Mouse (Mus musculus): ENCODE measurements around the gene Rpusd1. TPM values are rescaled to one million over a fixed set of nuclear protein-coding genes. Genes with fewer than 3 reads are reported as not detected.

Rpusd1 gene
- 1 to 10 TPM; 3.4 to 3.8 TPM for total RNA-seq (2021)
- long read RNA-seq, experiment 1, partial matches to known transcripts = 0 of 4 reads
- long read RNA-seq, experiment 1, other reads (novel, unspliced or antisense) = 1 of 4 reads
- long read RNA-seq, experiment 2, partial matches to known transcripts = 0 of 4 reads
- long read RNA-seq, experiment 2, other reads (novel, unspliced or antisense) = 1 of 4 reads

DNA sequence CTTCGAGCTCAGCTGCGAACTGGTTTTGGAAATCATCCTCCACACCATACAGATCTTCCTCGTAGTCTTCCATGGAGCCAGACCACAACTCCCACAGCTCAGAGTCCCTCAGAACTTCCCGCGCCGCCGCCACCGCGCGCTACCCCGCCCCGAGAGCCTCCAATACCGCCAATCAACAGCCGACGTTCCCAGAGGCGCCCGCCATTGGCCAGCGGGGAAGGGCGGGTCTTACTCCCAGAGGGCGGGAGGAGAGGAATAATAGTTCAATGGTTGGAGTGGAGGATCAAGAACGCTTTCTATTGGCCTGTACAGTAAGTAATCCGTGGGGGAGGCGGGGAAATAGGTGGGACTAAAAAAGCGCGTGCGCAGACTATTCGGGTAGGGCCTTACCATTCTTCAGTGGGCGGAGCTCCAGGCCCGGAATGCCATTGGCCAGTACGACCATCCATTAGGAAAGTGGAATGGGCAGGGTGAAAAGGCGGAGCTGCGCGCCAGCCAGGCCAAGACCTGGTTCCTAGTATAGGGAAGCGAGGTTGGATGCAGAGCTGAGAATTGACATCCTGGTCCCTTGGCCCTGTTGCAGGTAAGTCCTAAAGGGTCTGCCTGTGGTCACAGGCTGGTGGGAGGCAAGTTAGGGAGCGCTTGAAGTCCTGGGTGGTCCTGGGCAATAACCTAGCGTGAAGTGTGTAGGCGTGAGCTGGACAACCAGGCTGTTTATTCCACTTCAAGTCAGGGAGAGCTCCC, at the start of gene Rpusd1, which contains the start of gene Chtf18:
Gene Rpusd1 (plus strand): TSS at position 406 of the 744 bp plus-strand sequence.
Gene Chtf18 (minus strand): TSS at position 155 of the 744 bp plus-strand sequence.
- intact Hi-C loops (cut with DNase I; ENCODE audit: low total_unique reads) = no loop called here

GRCm38 (mm10) chr17:25677969-25678368, 49.5 kb upstream of the Rpusd1 start:
- no peak for DNase-seq
- intact Hi-C loops (cut with DNase I; ENCODE audit: low total_unique reads) = no loop called here

More for the DNA sequence above, at the start of gene Rpusd1, which contains the start of gene Chtf18:
- DNase-seq = peak; percentile 99

GRCm38 (mm10) chr17:25679818-25680217, 47.7 kb upstream of the Rpusd1 start:
- intact Hi-C loops (cut with DNase I; ENCODE audit: low total_unique reads) = no loop called here
- no peak for DNase-seq

GRCm38 (mm10) chr17:25681636-25682035, 45.8 kb upstream of the Rpusd1 start:
- intact Hi-C loops (cut with DNase I; ENCODE audit: low total_unique reads) = no loop called here
- DNase-seq = no peak

DNA sequence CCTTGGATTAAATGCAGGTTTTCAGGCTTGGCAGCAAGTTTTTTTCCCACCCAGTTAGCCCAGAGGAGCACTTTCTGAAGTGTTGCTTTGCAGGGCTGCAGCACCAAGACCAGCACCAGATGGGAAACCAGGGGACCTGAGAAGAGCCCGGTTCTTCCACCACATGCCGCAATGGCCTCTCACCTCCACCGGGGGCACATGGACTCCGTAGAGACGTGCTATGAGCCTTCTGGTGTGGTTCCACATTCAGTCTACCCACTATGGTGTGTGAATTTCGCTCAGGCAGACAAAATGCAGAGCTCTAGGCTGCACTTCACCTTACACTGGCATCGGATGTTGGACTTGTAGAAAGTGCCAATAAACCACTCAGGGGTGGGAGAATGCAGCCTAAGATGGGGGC, 41.1 kb upstream of the Rpusd1 start:
- intact Hi-C loops (cut with DNase I; ENCODE audit: low total_unique reads) = no loop called here
- DNase-seq = no peak

DNA sequence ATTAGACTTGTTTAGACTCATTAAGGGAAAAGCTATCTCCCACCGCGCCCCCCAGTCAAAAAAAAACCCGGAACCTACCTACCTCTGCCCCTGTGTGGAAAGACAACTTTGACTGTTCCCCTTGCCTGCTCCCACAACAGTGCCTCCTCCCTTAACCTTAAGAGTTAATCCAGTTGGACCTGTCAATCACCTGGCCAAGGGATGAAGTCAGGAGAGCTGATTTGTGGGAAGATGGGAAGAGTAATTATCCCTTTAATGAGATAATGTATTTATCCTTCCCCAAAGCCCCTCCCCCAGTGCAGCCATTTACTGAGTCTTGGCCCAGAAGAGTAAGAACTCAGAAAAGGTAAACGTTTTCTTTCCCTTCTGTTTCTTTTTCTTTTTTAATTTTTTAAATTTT, 38.5 kb upstream of the Rpusd1 start:
- DNase-seq = no peak
- intact Hi-C loops (cut with DNase I; ENCODE audit: low total_unique reads) = no loop called here

GRCm38 (mm10) chr17:25696263-25696662, 31.2 kb upstream of the Rpusd1 start:
- intact Hi-C loops (cut with DNase I; ENCODE audit: low total_unique reads) = loop anchor here (2.0 to 10.0 kb wide), 3 partner anchors 129 to 291 kb away; no protein-coding TSS in a partner anchor
- no peak for DNase-seq

DNA sequence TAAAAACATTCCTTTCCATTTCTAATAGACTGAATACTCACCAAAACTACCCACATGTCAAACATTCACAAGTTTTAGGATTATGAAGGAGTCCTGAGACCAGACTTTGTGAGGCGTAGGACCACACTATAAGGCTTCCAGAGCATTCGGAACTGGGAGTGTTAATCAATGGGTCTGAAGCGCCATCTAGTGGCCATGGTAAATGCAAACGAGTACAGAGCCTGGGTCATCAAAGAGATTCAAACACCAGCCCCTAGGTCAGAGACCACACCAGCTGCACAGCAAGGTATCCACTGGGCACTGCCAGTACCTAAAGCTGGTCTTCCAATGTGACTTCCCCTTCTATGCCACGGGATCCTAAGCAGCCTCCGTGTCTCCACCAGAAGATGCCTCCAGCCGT, 29.0 kb upstream of the Rpusd1 start:
- intact Hi-C loops (cut with DNase I; ENCODE audit: low total_unique reads) = loop anchor here (5.0 to 10.0 kb wide), 2 partner anchors 131 to 294 kb away; no protein-coding TSS in a partner anchor
- DNase-seq = peak; percentile 69

- no peak for DNase-seq
- intact Hi-C loops (cut with DNase I; ENCODE audit: low total_unique reads) = no loop called here
Measured at GRCm38 (mm10) chr17:25700863-25701496, 26.5 kb upstream of the Rpusd1 start.

GRCm38 (mm10) chr17:25709994-25710393, 17.5 kb upstream of the Rpusd1 start:
- intact Hi-C loops (cut with DNase I; ENCODE audit: low total_unique reads) = no loop called here

GRCm38 (mm10) chr17:25711136-25711535, 16.3 kb upstream of the Rpusd1 start:
- DNase-seq = no peak
- intact Hi-C loops (cut with DNase I; ENCODE audit: low total_unique reads) = no loop called here

More at GRCm38 (mm10) chr17:25709994-25710393, 17.5 kb upstream of the Rpusd1 start:
- DNase-seq = no peak

- DNase-seq = no peak
- intact Hi-C loops (cut with DNase I; ENCODE audit: low total_unique reads) = no loop called here
Measured at GRCm38 (mm10) chr17:25715627-25716026, 11.8 kb upstream of the Rpusd1 start.

DNA sequence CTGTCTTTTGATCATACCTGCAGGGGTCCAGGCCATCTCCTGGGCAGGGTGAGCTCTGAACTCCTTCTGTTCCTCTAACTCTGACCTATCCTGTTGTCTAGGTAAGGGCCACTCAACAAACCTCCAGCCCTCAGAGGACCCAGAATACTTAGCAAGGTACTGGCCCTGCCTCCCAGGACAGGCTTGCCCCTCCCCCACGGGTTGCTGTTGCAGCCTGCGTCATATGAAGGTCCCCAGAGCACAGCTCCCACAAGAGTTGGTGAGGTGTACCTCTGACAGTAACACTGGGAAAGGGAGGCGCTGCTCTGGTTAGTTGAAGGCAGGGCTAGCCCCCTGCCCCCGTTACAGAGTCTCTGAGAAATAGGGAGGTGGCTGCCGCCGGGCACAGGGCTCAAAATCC, 11.3 kb upstream of the Rpusd1 start:
- DNase-seq = no peak
- intact Hi-C loops (cut with DNase I; ENCODE audit: low total_unique reads) = no loop called here

DNA sequence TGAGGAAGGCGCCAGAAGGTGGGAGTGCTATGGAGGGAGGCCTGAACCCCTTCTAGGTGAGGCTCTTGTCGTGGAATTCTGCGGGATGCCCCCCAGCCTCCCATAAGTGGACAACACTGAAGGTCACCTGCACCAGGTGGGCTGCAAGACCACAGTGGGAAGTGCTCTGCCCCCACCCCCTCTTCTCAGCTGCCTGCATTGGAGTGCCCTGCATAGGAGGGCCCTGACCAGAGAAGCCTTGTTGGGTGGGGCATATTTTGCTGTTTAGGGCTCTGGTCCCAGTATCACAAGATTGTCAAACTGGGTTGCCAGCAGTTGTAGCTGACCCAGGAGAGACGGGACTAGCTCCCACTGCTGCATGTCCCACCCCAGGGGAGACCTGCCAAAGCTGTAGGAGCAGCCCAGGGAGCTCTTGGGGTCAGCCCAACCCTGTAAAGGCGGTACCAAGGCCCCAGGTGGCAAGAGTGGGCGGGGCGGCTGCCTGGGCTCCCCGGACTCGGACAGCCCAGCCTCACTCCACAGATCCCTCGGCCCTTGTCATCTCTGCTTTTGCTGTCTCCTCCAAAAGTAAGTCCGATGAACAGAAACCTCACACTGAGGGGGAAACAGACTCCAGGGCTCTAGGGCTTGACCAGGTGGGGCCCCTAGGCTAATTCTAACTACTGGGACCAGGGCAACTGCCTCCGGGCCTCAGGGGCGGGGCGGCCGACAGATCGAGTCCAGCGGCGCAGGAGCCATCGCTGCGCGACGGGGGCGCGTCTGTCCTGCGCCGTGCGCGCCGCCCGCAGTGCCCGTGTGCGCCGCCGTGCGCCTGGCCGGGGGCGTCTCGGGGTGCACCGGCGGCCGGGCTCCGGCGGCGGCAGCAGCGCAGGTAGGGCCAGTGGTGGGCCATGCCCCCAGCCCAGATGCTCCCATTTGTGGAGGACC, 10.5 kb upstream of the Rpusd1 start, which contains the start of gene Gng13:
Gene Gng13 (plus strand): TSS at position 461 of the 927 bp plus-strand sequence.
- intact Hi-C loops (cut with DNase I; ENCODE audit: low total_unique reads) = no loop called here
- DNase-seq = no peak

GRCm38 (mm10) chr17:25717691-25718090, 9.8 kb upstream of the Rpusd1 start:
- DNase-seq = no peak

GRCm38 (mm10) chr17:25721476-25721875, 6.0 kb upstream of the Rpusd1 start:
- intact Hi-C loops (cut with DNase I; ENCODE audit: low total_unique reads) = no loop called here
- DNase-seq = no peak

More at GRCm38 (mm10) chr17:25717691-25718090, 9.8 kb upstream of the Rpusd1 start:
- intact Hi-C loops (cut with DNase I; ENCODE audit: low total_unique reads) = no loop called here

GRCm38 (mm10) chr17:25723470-25723869, 4.0 kb upstream of the Rpusd1 start:
- intact Hi-C loops (cut with DNase I; ENCODE audit: low total_unique reads) = no loop called here
- DNase-seq = no peak

DNA sequence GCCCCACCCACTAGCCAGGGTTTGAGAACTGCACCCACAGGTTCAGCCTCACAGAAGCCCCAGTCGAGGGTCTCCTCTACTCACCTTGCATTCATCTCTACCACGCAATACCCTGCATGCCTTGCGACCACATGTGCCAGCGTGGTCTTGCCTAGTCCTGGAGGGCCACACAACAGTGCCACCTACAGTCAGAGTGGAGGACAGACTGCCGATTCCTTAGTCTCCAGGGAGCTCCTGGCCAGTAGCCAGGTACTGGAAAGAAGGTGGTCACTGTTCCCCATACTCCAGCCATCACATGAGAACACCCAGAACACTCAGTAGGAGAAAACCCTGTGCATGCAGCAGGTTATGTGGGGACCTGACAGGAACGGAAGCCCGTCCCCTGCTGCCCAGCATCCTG, 3.6 kb upstream of the Rpusd1 start:
- intact Hi-C loops (cut with DNase I; ENCODE audit: low total_unique reads) = no loop called here
- DNase-seq = no peak

- DNase-seq = no peak
Measured at GRCm38 (mm10) chr17:25725264-25725663, 2.2 kb upstream of the Rpusd1 start.

DNA sequence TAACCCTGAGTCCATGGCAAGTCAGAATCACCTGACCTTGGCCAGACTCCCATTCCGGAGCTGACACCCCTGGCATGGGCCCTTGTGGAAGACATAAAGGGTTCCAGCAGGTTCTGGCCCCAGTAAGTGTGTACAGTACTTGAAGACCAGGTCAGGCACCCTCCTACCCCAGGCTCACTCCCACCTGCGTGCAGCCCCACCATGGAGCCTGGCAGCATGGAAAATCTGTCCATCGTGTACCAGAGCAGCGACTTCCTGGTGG, 470 bp downstream of the Rpusd1 start:
- no peak for DNase-seq

More at GRCm38 (mm10) chr17:25725264-25725663, 2.2 kb upstream of the Rpusd1 start:
- intact Hi-C loops (cut with DNase I; ENCODE audit: low total_unique reads) = no loop called here

More for the DNA sequence above, 470 bp downstream of the Rpusd1 start:
- intact Hi-C loops (cut with DNase I; ENCODE audit: low total_unique reads) = no loop called here
